Mouse (Mus musculus): Measurements from ENCODE around the gene Acer3. TPM values are rescaled to one million over a fixed set of nuclear protein-coding genes. Genes with fewer than 3 reads are reported as not detected.

Gene Acer3
- total RNA-seq (2021), result 10 to 100 TPM; 20.3 to 24.2 TPM
- long read RNA-seq, experiment 1, full-length matches to known transcripts, result 6 of 7 reads
- long read RNA-seq, experiment 1, partial matches to known transcripts, result 0 of 7 reads
- long read RNA-seq, experiment 1, other reads (novel, unspliced or antisense), result 1 of 7 reads
- long read RNA-seq, experiment 2, full-length matches to known transcripts, result 12 of 14 reads
- long read RNA-seq, experiment 2, partial matches to known transcripts, result 0 of 14 reads
- long read RNA-seq, experiment 2, other reads (novel, unspliced or antisense), result 2 of 14 reads

DNA sequence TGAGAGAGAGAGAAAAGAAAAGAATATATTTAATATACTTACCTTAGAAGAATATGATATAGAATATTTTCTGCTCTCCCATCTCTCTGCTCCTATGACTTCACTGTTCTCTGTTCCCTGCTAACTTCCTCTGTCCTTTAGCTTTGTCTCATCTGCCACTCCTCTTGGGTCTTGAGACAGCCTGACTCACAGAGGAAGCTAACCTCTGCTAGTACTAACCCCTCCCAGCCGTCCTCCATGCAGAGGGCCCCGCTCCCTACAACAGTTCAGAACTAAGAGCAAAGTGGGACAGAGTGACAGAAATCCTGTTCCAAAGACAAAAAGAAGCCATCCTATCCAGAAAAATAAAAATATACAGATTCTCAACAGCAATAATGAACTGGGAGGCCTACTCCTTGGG, at the start of gene Acer3:
Acer3 (minus strand) TSS at position 126 of the 400 bp plus-strand sequence.
- no peak for DNase-seq (ENCODE audit: low spot score in 2 of 2)

GRCm38 (mm10) chr7:98369762-98370369, 48.9 kb upstream of the Acer3 start:
- DNase-seq (ENCODE audit: low spot score in 2 of 2), result no peak

DNA sequence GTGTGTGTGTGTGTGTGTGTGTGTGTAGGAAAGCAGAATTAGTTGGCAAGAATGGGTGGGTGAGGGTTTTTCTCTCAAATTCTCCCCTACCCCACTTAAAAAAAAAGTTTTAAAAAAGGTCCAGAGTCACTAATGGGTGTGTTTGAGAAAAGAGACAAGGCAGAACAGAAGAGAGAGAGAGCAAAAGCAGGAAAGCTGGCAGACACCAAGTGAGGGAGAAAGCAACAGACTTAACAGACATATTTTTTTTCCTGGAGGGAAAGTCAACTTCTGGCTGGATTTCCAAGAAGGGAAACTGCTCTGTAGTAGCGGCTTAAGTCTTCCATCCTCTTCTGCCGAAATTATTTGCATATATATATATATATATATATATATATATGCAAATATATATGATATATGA, 40.7 kb upstream of the Acer3 start:
- DNase-seq (ENCODE audit: low spot score in 2 of 2), result no peak

- DNase-seq (ENCODE audit: low spot score in 2 of 2), result peak; percentile 79 to 82
Observed at GRCm38 (mm10) chr7:98361063-98361652, 40.1 kb upstream of the Acer3 start, which contains the start of gene Tsku. Gene Tsku (minus strand): TSS chr7:98361328.

- DNase-seq (ENCODE audit: low spot score in 2 of 2), result no peak
Observed at GRCm38 (mm10) chr7:98360621-98360990, 39.6 kb upstream of the Acer3 start.

DNA sequence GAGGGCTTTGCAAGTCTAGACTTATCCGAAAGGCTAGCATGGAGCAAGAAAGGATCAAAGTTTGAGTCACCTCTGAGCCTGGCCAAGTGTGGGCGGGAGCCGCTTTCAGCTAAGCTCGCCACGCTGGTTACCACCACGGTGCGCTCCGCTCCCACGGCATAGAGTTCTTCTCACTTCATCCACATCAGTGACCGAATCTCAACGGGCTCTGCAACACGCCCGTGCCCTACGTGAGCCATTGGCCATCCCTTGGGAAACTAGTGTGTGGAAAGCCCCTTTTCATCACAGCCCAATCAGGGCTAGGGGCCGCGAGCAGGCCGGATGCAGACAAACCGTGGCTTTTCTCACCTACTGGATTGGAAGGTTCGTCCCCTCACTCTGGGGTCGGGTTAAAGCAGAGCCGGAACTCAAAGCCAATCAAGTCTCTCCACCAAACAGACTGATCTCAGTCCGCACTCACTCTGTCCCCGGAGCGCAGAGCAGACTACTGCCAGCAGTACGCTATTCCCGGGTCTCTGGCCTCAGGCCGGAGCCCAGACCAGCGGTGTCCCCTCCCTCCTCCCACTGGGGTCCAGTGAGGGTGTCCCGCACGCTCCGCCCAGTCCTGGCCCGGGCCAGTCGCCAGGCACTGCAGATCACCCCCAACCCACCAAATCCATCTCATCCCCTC, 39.1 kb upstream of the Acer3 start:
- no peak for DNase-seq (ENCODE audit: low spot score in 2 of 2)

DNA sequence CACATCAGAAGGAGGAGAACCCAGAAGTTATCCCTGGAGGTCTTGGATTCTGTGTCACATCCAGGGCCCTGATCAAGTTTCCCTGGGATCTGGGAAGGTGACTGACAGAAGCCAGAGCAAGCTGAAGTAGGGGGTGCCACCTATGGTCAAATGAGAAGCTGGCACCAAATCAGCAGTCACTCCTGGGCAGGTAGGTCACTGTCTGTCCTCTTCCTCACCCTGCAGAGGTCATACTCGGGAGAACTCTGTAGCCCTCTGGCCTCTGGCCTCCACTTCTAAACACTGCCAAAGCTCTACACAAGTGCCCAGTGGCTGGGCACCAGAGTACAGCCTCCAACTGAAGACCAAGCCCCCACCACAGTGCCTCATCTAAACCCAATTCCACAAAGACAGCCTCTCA, 37.0 kb upstream of the Acer3 start:
- DNase-seq (ENCODE audit: low spot score in 2 of 2), result no peak

GRCm38 (mm10) chr7:98357324-98357723, 36.3 kb upstream of the Acer3 start:
- DNase-seq (ENCODE audit: low spot score in 2 of 2), result no peak

GRCm38 (mm10) chr7:98354921-98355310, 33.9 kb upstream of the Acer3 start:
- DNase-seq (ENCODE audit: low spot score in 2 of 2), result no peak

GRCm38 (mm10) chr7:98354160-98354920, 33.3 kb upstream of the Acer3 start:
- no peak for DNase-seq (ENCODE audit: low spot score in 2 of 2)

DNA sequence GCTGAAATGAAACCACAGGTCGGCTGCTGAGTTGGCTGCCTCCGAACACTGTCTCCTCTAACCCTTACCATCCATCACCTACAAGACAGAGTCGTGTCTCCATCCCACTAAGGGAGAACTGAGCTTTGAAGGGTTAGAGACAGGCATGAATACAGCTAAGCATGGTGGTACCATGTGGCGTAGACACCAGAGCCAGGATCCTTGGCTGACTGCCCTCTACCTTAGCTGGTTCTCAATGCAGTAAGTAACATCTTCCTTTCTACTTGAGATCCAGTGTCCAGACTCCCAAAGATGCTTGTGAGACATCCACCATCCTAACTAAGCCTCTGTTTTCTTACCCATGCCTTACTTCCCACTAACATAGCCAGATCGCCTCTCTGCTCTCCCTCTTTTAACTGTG, 32.6 kb upstream of the Acer3 start:
- no peak for DNase-seq (ENCODE audit: low spot score in 2 of 2)

DNA sequence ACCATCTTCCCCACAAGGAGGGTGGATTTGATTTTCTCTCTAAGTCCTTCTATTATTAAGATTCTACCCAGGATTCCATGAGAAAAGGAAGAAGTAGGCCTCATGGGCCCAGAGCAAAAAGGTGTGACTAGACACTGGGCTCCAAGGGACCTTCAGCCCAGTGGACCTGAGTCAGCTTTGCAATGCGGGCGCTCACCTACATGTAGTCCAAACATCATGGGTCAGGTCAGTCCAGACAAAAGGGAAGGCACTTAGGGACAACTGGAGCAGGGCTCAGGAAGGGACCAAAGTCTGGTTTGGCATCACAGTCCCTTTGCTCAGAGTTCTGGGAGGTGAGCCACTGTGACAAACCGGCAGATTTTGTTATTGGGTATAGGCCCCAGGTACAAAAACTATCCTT, 30.5 kb upstream of the Acer3 start:
- DNase-seq (ENCODE audit: low spot score in 2 of 2), result no peak

GRCm38 (mm10) chr7:98349821-98350220, 28.8 kb upstream of the Acer3 start:
- DNase-seq (ENCODE audit: low spot score in 2 of 2), result no peak

- peak; percentile 75 to 79 for DNase-seq (ENCODE audit: low spot score in 2 of 2)
Observed at GRCm38 (mm10) chr7:98349096-98349495, 28.1 kb upstream of the Acer3 start.

- DNase-seq (ENCODE audit: low spot score in 2 of 2), result peak in 1 of 2 experiments; percentile 30
Observed at GRCm38 (mm10) chr7:98348043-98348442, 27.0 kb upstream of the Acer3 start.

DNA sequence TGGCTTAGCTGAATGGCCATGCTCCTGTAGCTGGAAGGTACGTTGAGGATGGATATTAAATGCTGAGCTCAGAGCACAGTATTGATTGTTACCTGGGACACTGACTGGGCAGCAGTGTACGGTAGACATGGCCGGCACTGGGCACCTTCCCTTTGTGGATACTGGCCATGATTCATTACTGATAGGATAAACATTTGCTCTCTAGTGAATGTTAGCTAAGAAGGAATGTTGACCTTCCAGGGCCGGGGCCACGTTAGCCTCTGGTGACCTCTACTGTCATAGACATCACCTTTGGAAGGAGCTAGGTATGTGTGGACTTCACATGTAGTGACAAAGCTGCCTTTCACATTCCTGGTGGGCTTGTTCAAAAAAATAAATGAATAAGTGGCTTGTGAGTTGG, 26.5 kb upstream of the Acer3 start:
- DNase-seq (ENCODE audit: low spot score in 2 of 2), result no peak

DNA sequence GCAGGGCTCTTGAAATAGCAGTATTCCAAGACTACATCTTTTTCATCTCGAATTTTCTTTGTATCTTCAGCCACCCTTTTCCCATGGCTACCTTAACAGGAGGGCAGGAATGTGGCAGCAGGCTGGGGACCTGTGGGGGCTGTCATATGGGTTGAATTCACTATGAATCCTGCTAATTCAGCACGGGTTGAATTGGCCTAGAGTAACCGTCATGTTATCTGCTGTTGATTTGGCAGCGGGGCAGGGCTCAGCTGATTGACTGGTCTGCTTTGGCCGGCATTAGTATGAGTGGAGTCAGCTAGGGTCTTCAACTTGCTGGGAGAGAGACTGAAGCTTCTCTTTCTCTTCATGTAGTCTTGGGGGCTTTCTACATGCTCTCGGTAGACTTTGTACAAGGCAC, 24.0 kb upstream of the Acer3 start:
- DNase-seq (ENCODE audit: low spot score in 2 of 2), result no peak

- peak in 1 of 2 experiments; percentile 32 for DNase-seq (ENCODE audit: low spot score in 2 of 2)
Observed at GRCm38 (mm10) chr7:98344361-98344760, 23.4 kb upstream of the Acer3 start.

- no peak for DNase-seq (ENCODE audit: low spot score in 2 of 2)
Observed at GRCm38 (mm10) chr7:98342249-98342648, 21.2 kb upstream of the Acer3 start.

DNA sequence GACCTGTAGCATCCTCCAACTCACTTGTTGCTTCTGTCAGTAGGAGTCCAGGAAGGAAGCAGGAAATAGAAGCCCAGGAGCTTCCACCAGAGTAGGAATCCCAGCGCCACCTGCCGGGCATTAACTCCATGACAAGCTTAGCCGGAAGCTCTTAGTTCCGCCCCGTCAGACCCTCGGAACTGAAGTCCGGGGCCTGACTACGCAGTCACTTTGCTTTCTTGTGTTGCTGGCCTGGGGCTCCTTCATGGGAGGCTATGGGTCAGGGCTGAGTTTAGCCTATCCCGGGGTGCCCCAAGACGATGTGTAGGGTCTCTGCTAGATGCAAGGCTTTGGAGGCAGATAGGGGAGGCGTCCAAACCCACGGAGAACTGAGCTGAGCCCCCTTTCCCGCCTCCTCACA, 20.5 kb upstream of the Acer3 start:
- DNase-seq (ENCODE audit: low spot score in 2 of 2), result peak; percentile 53 to 71

DNA sequence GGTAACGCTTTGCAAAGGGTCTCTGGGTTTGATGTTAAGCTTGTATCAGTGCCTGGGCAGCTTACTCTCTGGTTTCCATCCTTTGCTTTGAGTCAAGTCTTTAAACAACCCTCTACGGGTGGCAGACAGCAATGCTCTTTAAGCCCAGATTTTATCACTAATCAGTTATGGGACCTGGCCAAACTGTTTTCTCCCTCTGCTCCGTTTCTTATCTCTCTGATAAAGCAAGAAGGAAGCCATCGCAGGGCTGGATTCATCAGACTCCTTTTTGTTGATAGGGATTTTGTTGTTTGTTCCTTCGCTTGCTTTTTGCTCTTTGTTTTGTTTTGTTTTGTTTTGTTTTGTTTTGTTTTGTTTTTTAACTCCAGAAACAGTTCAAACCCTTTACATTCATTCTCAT, 19.3 kb upstream of the Acer3 start:
- no peak for DNase-seq (ENCODE audit: low spot score in 2 of 2)
